Mouse (Mus musculus): ENCODE data around the gene Nxpe3. TPM values are rescaled to one million over a fixed set of nuclear protein-coding genes. Genes with fewer than 3 reads are reported as not detected.
"Not testable (repeated sequence)": the region's sequence is repeated elsewhere in the genome, so short reads cannot be mapped to it uniquely, and the experiment has no call there.

The Nxpe3 gene
- polyA plus RNA-seq, 1 experiment from 2014 or later, result 1.3 TPM

GRCm38 (mm10) chr16:55863149-55863815, 31.8 kb downstream of the Nxpe3 start:
- ATAC-seq (ENCODE audit: low read depth), result peak; percentile 38; the same call in 1 of the 2 replicates
- Histone ChIP-seq H3K27ac (ENCODE audit: low read depth, low read length) (no peak overlapping the region), H3K4me3 (ENCODE audit: low read depth, low read length) (no peak overlapping the region), H3K27me3 (ENCODE audit: control insufficient read depth, insufficient read depth, low read length) (no peaks in the 10 kb centered on the region), H3K36me3 (ENCODE audit: control insufficient read depth, insufficient read depth, low read length) (peaks cover 5% of the 10 kb centered on the region; the same call in 1 of the 2 replicates), H3K9me3 (ENCODE audit: control insufficient read depth, low read length) (no peaks in the 10 kb centered on the region), H3K9ac (replicated peaks; ENCODE audit: low read depth, low read length) (no peak overlapping the region), H3K4me2 (ENCODE audit: low read depth, low read length) (no peak overlapping the region), H3K4me1 (ENCODE audit: control insufficient read depth, insufficient read depth, low read length) (no peaks in the 10 kb centered on the region)
- WGBS, result 29% methylated on average over 7 of the region's 7 CpGs

DNA sequence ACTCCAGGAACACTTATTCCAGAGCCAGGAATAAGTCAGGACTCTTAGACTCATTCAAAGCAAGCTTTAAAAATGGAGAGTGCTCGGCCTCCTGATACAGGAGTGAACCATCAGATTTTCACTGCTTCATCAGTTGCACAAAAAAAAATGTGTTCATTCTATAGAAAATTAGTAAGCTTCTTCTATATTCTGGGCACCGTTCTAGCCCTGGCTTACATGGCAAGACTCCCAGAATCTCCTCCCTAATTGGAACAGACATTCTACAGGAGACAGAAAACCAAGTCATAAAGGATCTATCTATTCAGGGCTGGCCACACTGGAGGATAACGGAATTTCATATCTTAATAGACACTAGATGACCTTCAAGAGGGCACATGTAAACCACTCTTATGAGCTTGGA, 34.0 kb downstream of the Nxpe3 start:
- no peak for ATAC-seq (ENCODE audit: low read depth)
- Histone ChIP-seq H3K27ac (ENCODE audit: low read depth, low read length) (no peak overlapping the region), H3K36me3 (ENCODE audit: control insufficient read depth, insufficient read depth, low read length) (peaks cover 3% of the 10 kb centered on the region; the same call in 1 of the 2 replicates), H3K9ac (replicated peaks; ENCODE audit: low read depth, low read length) (no peak overlapping the region), H3K27me3 (ENCODE audit: control insufficient read depth, insufficient read depth, low read length) (no peaks in the 10 kb centered on the region), H3K9me3 (ENCODE audit: control insufficient read depth, low read length) (no peaks in the 10 kb centered on the region), H3K4me3 (ENCODE audit: low read depth, low read length) (no peak overlapping the region), H3K4me1 (ENCODE audit: control insufficient read depth, insufficient read depth, low read length) (no peaks in the 10 kb centered on the region), H3K4me2 (ENCODE audit: low read depth, low read length) (no peak overlapping the region)
- WGBS, result 93% methylated on average over 3 of the region's 3 CpGs

- 98% methylated on average over 4 of the region's 4 CpGs for WGBS
- ATAC-seq (ENCODE audit: low read depth), result not testable (repeated sequence)
Measured at GRCm38 (mm10) chr16:55859421-55859820, 35.7 kb downstream of the Nxpe3 start.

GRCm38 (mm10) chr16:55858465-55858864, 36.6 kb downstream of the Nxpe3 start:
- no peaks in the 10 kb centered on the region for H3K27me3 ChIP-seq (ENCODE audit: control insufficient read depth, insufficient read depth, low read length)
- no peaks in the 10 kb centered on the region for H3K36me3 ChIP-seq (ENCODE audit: control insufficient read depth, insufficient read depth, low read length)
- whole genome bisulfite sequencing, result 65% methylated on average over 6 of the region's 6 CpGs
- no peak overlapping the region for H3K27ac ChIP-seq (ENCODE audit: low read depth, low read length)
- no peaks in the 10 kb centered on the region for H3K4me1 ChIP-seq (ENCODE audit: control insufficient read depth, insufficient read depth, low read length)
- ATAC-seq (ENCODE audit: low read depth), result peak; percentile 61; the same call in 1 of the 2 replicates
- no peak overlapping the region for H3K4me2 ChIP-seq (ENCODE audit: low read depth, low read length)
- no peak overlapping the region for H3K9ac ChIP-seq (replicated peaks; ENCODE audit: low read depth, low read length)
- no peak overlapping the region for H3K4me3 ChIP-seq (ENCODE audit: low read depth, low read length)
- H3K9me3 ChIP-seq (ENCODE audit: control insufficient read depth, low read length), result no peaks in the 10 kb centered on the region

More at GRCm38 (mm10) chr16:55859421-55859820, 35.7 kb downstream of the Nxpe3 start:
- not testable (repeated sequence) for H3K27me3 ChIP-seq (ENCODE audit: control insufficient read depth, insufficient read depth, low read length); H3K4me1 ChIP-seq (ENCODE audit: control insufficient read depth, insufficient read depth, low read length); H3K4me3 ChIP-seq (ENCODE audit: low read depth, low read length); H3K4me2 ChIP-seq (ENCODE audit: low read depth, low read length); H3K9ac ChIP-seq (replicated peaks; ENCODE audit: low read depth, low read length); H3K36me3 ChIP-seq (ENCODE audit: control insufficient read depth, insufficient read depth, low read length); H3K9me3 ChIP-seq (ENCODE audit: control insufficient read depth, low read length); H3K27ac ChIP-seq (ENCODE audit: low read depth, low read length)

GRCm38 (mm10) chr16:55852943-55853727, 42.0 kb downstream of the Nxpe3 start:
- H3K4me3 ChIP-seq (ENCODE audit: low read depth, low read length), result no peak overlapping the region
- WGBS, result 53% methylated on average over 19 of the region's 19 CpGs
- no peaks in the 10 kb centered on the region for H3K36me3 ChIP-seq (ENCODE audit: control insufficient read depth, insufficient read depth, low read length)
- H3K27ac ChIP-seq (ENCODE audit: low read depth, low read length), result no peak overlapping the region
- H3K9ac ChIP-seq (replicated peaks; ENCODE audit: low read depth, low read length), result no peak overlapping the region
- H3K9me3 ChIP-seq (ENCODE audit: control insufficient read depth, low read length), result no peaks in the 10 kb centered on the region
- no peaks in the 10 kb centered on the region for H3K27me3 ChIP-seq (ENCODE audit: control insufficient read depth, insufficient read depth, low read length)
- no peak overlapping the region for H3K4me2 ChIP-seq (ENCODE audit: low read depth, low read length)
- ATAC-seq (ENCODE audit: low read depth), result peak; percentile 85
- no peaks in the 10 kb centered on the region for H3K4me1 ChIP-seq (ENCODE audit: control insufficient read depth, insufficient read depth, low read length)

DNA sequence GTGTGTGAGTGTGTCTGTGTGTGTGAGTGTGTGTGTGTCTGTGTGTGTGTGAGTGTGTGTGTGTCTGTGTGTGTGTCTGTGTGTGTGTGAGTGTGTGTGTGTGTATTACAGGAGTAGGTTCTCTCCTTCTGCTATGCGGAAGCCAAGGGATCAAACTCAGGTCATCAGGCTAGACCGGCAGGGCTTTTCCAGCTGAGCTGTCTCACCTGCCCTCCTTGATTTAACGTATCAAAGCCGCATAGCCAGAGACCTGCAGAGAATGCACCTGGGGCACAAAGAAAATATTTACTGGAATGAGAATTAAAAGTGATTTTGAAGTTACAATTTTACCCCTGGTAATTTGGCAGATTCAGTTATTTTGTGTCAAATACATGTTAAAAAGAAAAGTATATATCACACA, 42.6 kb downstream of the Nxpe3 start:
- H3K4me2 ChIP-seq (ENCODE audit: low read depth, low read length), result no peak overlapping the region
- no peak overlapping the region for H3K9ac ChIP-seq (replicated peaks; ENCODE audit: low read depth, low read length)
- H3K36me3 ChIP-seq (ENCODE audit: control insufficient read depth, insufficient read depth, low read length), result no peaks in the 10 kb centered on the region
- H3K27me3 ChIP-seq (ENCODE audit: control insufficient read depth, insufficient read depth, low read length), result no peaks in the 10 kb centered on the region
- H3K27ac ChIP-seq (ENCODE audit: low read depth, low read length), result no peak overlapping the region
- 22% methylated on average over 4 of the region's 4 CpGs for WGBS
- no peak overlapping the region for H3K4me3 ChIP-seq (ENCODE audit: low read depth, low read length)
- H3K9me3 ChIP-seq (ENCODE audit: control insufficient read depth, low read length), result no peaks in the 10 kb centered on the region
- ATAC-seq (ENCODE audit: low read depth), result peak; percentile 61; the same call in 1 of the 2 replicates
- no peaks in the 10 kb centered on the region for H3K4me1 ChIP-seq (ENCODE audit: control insufficient read depth, insufficient read depth, low read length)

DNA sequence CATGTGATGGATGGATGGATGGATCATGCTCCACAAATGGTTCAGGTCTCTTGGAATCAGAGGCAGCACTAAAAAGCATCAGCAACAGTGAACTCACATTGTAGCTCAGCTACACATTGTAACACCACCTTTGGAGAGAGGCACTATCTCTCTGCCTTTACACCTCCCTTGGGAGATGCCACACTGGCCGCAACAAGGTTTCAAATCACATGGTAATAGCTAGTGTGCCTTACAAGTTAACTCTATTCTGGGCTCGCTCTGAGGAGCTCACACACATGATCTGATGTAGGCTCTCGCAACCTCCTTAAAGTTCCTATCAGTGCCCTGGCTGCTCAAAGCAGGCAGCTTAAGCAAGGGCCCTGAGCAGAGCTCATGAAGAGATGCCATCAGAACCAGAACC, 44.6 kb downstream of the Nxpe3 start:
- no peaks in the 10 kb centered on the region for H3K36me3 ChIP-seq (ENCODE audit: control insufficient read depth, insufficient read depth, low read length)
- WGBS, result 77% methylated on average over 3 of the region's 3 CpGs
- H3K27me3 ChIP-seq (ENCODE audit: control insufficient read depth, insufficient read depth, low read length), result no peaks in the 10 kb centered on the region
- no peak overlapping the region for H3K4me2 ChIP-seq (ENCODE audit: low read depth, low read length)
- H3K9ac ChIP-seq (replicated peaks; ENCODE audit: low read depth, low read length), result no peak overlapping the region
- no peaks in the 10 kb centered on the region for H3K9me3 ChIP-seq (ENCODE audit: control insufficient read depth, low read length)
- no peak overlapping the region for H3K27ac ChIP-seq (ENCODE audit: low read depth, low read length)
- H3K4me3 ChIP-seq (ENCODE audit: low read depth, low read length), result no peak overlapping the region
- no peaks in the 10 kb centered on the region for H3K4me1 ChIP-seq (ENCODE audit: control insufficient read depth, insufficient read depth, low read length)
- no peak; the same call in 1 of the 2 replicates for ATAC-seq (ENCODE audit: low read depth)

GRCm38 (mm10) chr16:55847679-55848078, 47.4 kb downstream of the Nxpe3 start:
- Histone ChIP-seq H3K27ac (ENCODE audit: low read depth, low read length) (no peak overlapping the region), H3K27me3 (ENCODE audit: control insufficient read depth, insufficient read depth, low read length) (no peaks in the 10 kb centered on the region), H3K4me3 (ENCODE audit: low read depth, low read length) (no peak overlapping the region), H3K4me1 (ENCODE audit: control insufficient read depth, insufficient read depth, low read length) (no peaks in the 10 kb centered on the region), H3K36me3 (ENCODE audit: control insufficient read depth, insufficient read depth, low read length) (0 out of 2 replicates have a peak, but pooled peaks cover 7% of the 10 kb centered on the region), H3K9me3 (ENCODE audit: control insufficient read depth, low read length) (no peaks in the 10 kb centered on the region), H3K9ac (replicated peaks; ENCODE audit: low read depth, low read length) (no peak overlapping the region), H3K4me2 (ENCODE audit: low read depth, low read length) (no peak overlapping the region)
- 76% methylated on average over 8 of the region's 8 CpGs for WGBS
- ATAC-seq (ENCODE audit: low read depth), result no peak

DNA sequence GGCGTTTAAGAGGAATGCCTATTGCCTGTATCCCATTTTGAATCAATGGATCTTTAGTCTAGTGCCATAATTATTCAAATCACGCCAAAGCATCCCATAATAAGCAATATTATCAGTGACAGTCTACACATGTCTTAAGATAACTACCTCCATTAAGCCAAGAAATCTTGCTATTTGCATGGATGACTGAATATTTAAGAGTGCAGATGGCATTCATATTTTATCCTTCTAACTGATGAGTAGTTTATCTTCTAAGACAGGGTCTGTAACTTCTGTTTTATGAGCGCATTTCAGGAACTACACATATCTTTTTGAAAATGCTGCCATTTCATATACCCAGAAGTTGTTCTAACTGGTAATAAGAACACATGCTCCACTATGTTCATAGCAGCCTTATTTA, 50.2 kb downstream of the Nxpe3 start:
- no peak for ATAC-seq (ENCODE audit: low read depth)
- H3K27ac ChIP-seq (ENCODE audit: low read depth, low read length), result no peak overlapping the region
- H3K4me1 ChIP-seq (ENCODE audit: control insufficient read depth, insufficient read depth, low read length), result no peaks in the 10 kb centered on the region
- 0 out of 2 replicates have a peak, but pooled peaks cover 7% of the 10 kb centered on the region for H3K36me3 ChIP-seq (ENCODE audit: control insufficient read depth, insufficient read depth, low read length)
- no peak overlapping the region for H3K4me2 ChIP-seq (ENCODE audit: low read depth, low read length)
- H3K27me3 ChIP-seq (ENCODE audit: control insufficient read depth, insufficient read depth, low read length), result no peaks in the 10 kb centered on the region
- no peak overlapping the region for H3K9ac ChIP-seq (replicated peaks; ENCODE audit: low read depth, low read length)
- no peak overlapping the region for H3K4me3 ChIP-seq (ENCODE audit: low read depth, low read length)
- 98% methylated on average over 3 of the region's 3 CpGs for WGBS
- no peaks in the 10 kb centered on the region for H3K9me3 ChIP-seq (ENCODE audit: control insufficient read depth, low read length)
